Mouse (Mus musculus) midbrain, embryonic 12.5 days (tissue): ENCODE results near the gene Glrb. TPM values are rescaled to one million over a fixed set of nuclear protein-coding genes. Genes with fewer than 3 reads are reported as not detected.
A peak's percentile ranks its signal among the peaks of the same experiment; 100 is the strongest.

ENCODE experiments used
- ATAC-seq: fragments of 200-750 bp; cut with Nextera tagmentation; 2 replicates; pipeline ENCODE4 v1.8.0; 2017; ENCODE audit warnings: low read depth, moderate TSS enrichment, moderate library complexity; ENCODE audit not compliant: low FRiP score
- H3K27ac ChIP-seq: fragments of 300-500 bp; sonication (generic); replicated peaks from 2 replicates; pipeline ENCODE4 v1.5.1; 2016; ENCODE audit warnings: mild to moderate bottlenecking
- H3K27me3 ChIP-seq: fragments of 300-500 bp; sonication (generic); 2 replicates; pipeline ENCODE4 v1.6.1; 2016; ENCODE audit warnings: mild to moderate bottlenecking
- H3K36me3 ChIP-seq: fragments of 300-500 bp; sonication (generic); 2 replicates; pipeline ENCODE4 v1.6.1; 2016
- H3K4me1 ChIP-seq: fragments of 300-500 bp; sonication (generic); 2 replicates; pipeline ENCODE4 v1.6.1; 2016
- H3K4me2 ChIP-seq: fragments of 300-500 bp; sonication (generic); replicated peaks from 2 replicates; pipeline ENCODE4 v1.6.1; 2016; ENCODE audit warnings: mild to moderate bottlenecking, moderate library complexity
- H3K4me3 ChIP-seq: fragments of 300-500 bp; sonication (generic); 2 replicates; pipeline ENCODE4 v1.5.1; 2016; ENCODE audit warnings: mild to moderate bottlenecking
- H3K9ac ChIP-seq: fragments of 300-500 bp; sonication (generic); replicated peaks from 2 replicates; pipeline ENCODE4 v1.6.1; 2016; ENCODE audit warnings: mild to moderate bottlenecking, moderate library complexity
- H3K9me3 ChIP-seq: fragments of 300-500 bp; sonication (generic); 2 replicates; pipeline ENCODE4 v1.6.1; 2016; ENCODE audit warnings: mild to moderate bottlenecking
- WGBS: fragments of 180-500 bp; shearing (Covaris S2); methylation state at CpG from one replicate; pipeline ENCODE4 v1.1.7; 2016; 5-methylcytosine and 5-hydroxymethylcytosine counted together
- polyA plus RNA-seq: library from polyadenylated mRNA; unstranded; fragments of >200 nt; fragmentation: Nextera tagmentation; extraction: Ambion mirVana; gene quantifications from 2 replicates; pipeline ENCODE4 v1.2.1, GENCODE M21; 2016

Glrb gene
- polyA plus RNA-seq, 1 experiment from 2014 or later = 12.9 TPM

- Histone ChIP-seq H3K4me3 (no peak overlapping the region), H3K9me3 (no peaks in the 10 kb centered on the region), H3K27ac (no peak overlapping the region), H3K4me2 (no peak overlapping the region), H3K36me3 (no peaks in the 10 kb centered on the region), H3K27me3 (no peaks in the 10 kb centered on the region), H3K4me1 (peaks cover 5% of the 10 kb centered on the region; the same call in 1 of the 2 replicates), H3K9ac (no peak overlapping the region)
- ATAC-seq = no peak
- WGBS = 49% methylated on average over 5 of the region's 5 CpGs
Observed at GRCm38 (mm10) chr3:80878571-80878970, 34.9 kb downstream of the Glrb start.

GRCm38 (mm10) chr3:80874690-80875353 is 38.6 kb downstream of the Glrb start:
- Histone ChIP-seq H3K4me3 (no peak overlapping the region), H3K27me3 (no peaks in the 10 kb centered on the region), H3K9me3 (no peaks in the 10 kb centered on the region), H3K27ac (no peak overlapping the region), H3K4me2 (no peak overlapping the region), H3K4me1 (peaks cover 5% of the 10 kb centered on the region; the same call in 1 of the 2 replicates), H3K36me3 (no peaks in the 10 kb centered on the region), H3K9ac (no peak overlapping the region)
- ATAC-seq = peak; percentile 74
- 73% methylated on average over 7 of the region's 7 CpGs for WGBS

GRCm38 (mm10) chr3:80874081-80874480 is 39.4 kb downstream of the Glrb start:
- H3K36me3 ChIP-seq = no peaks in the 10 kb centered on the region
- no peak overlapping the region for H3K4me3 ChIP-seq
- H3K4me1 ChIP-seq = peaks cover 5% of the 10 kb centered on the region; the same call in 1 of the 2 replicates
- 60% methylated on average over 5 of the region's 5 CpGs for WGBS
- H3K27ac ChIP-seq = no peak overlapping the region
- no peaks in the 10 kb centered on the region for H3K9me3 ChIP-seq
- no peaks in the 10 kb centered on the region for H3K27me3 ChIP-seq
- ATAC-seq = no peak
- no peak overlapping the region for H3K9ac ChIP-seq
- no peak overlapping the region for H3K4me2 ChIP-seq

- ATAC-seq = no peak
- Histone ChIP-seq H3K4me3 (no peak overlapping the region), H3K4me1 (peaks cover 2% of the 10 kb centered on the region; the same call in 1 of the 2 replicates), H3K9ac (no peak overlapping the region), H3K4me2 (no peak overlapping the region), H3K36me3 (no peaks in the 10 kb centered on the region), H3K27me3 (no peaks in the 10 kb centered on the region), H3K9me3 (no peaks in the 10 kb centered on the region), H3K27ac (no peak overlapping the region)
- WGBS = 92% methylated on average over 1 of the region's 1 CpGs
Observed at GRCm38 (mm10) chr3:80871472-80872171, 41.8 kb downstream of the Glrb start.

- ATAC-seq = no peak
Observed at GRCm38 (mm10) chr3:80867328-80867727, 46.1 kb downstream of the Glrb start.

GRCm38 (mm10) chr3:80852912-80853507 is 60.5 kb downstream of the Glrb start:
- H3K27ac ChIP-seq = no peak overlapping the region
- no peak overlapping the region for H3K4me3 ChIP-seq
- no peaks in the 10 kb centered on the region for H3K4me1 ChIP-seq
- no peak for ATAC-seq
- H3K4me2 ChIP-seq = no peak overlapping the region
- no peaks in the 10 kb centered on the region for H3K36me3 ChIP-seq
- 90% methylated on average over 3 of the region's 3 CpGs for WGBS
- no peak overlapping the region for H3K9ac ChIP-seq
- H3K9me3 ChIP-seq = no peaks in the 10 kb centered on the region
- no peaks in the 10 kb centered on the region for H3K27me3 ChIP-seq

More at GRCm38 (mm10) chr3:80867328-80867727, 46.1 kb downstream of the Glrb start:
- H3K36me3 ChIP-seq = no peaks in the 10 kb centered on the region
- 85% methylated on average over 3 of the region's 3 CpGs for WGBS
- no peaks in the 10 kb centered on the region for H3K9me3 ChIP-seq
- H3K4me1 ChIP-seq = no peaks in the 10 kb centered on the region; the same call in 1 of the 2 replicates
- H3K27me3 ChIP-seq = no peaks in the 10 kb centered on the region
- H3K4me2 ChIP-seq = no peak overlapping the region
- H3K4me3 ChIP-seq = no peak overlapping the region
- no peak overlapping the region for H3K9ac ChIP-seq
- H3K27ac ChIP-seq = no peak overlapping the region

- 88% methylated on average over 10 of the region's 10 CpGs for WGBS
- Histone ChIP-seq H3K4me1 (no peaks in the 10 kb centered on the region), H3K9ac (no peak overlapping the region), H3K27me3 (no peaks in the 10 kb centered on the region), H3K4me3 (no peak overlapping the region), H3K36me3 (no peaks in the 10 kb centered on the region), H3K9me3 (no peaks in the 10 kb centered on the region), H3K27ac (no peak overlapping the region), H3K4me2 (no peak overlapping the region)
- no peak for ATAC-seq
Observed at GRCm38 (mm10) chr3:80850947-80851346, 62.5 kb downstream of the Glrb start.

GRCm38 (mm10) chr3:80845634-80846033 is 67.8 kb downstream of the Glrb start:
- H3K9ac ChIP-seq = no peak overlapping the region
- no peak overlapping the region for H3K27ac ChIP-seq
- no peak for ATAC-seq
- H3K4me1 ChIP-seq = no peaks in the 10 kb centered on the region
- no peaks in the 10 kb centered on the region for H3K27me3 ChIP-seq
- H3K4me2 ChIP-seq = no peak overlapping the region
- H3K36me3 ChIP-seq = no peaks in the 10 kb centered on the region
- H3K9me3 ChIP-seq = no peaks in the 10 kb centered on the region
- H3K4me3 ChIP-seq = no peak overlapping the region
- WGBS = 86% methylated on average over 2 of the region's 2 CpGs

- no peak for ATAC-seq
- 86% methylated on average over 5 of the region's 5 CpGs for WGBS
- no peak overlapping the region for H3K27ac ChIP-seq
Observed at GRCm38 (mm10) chr3:80839845-80840244, 73.6 kb downstream of the Glrb start.

GRCm38 (mm10) chr3:80837583-80837982 is 75.9 kb downstream of the Glrb start:
- Histone ChIP-seq H3K9ac (no peak overlapping the region), H3K9me3 (no peaks in the 10 kb centered on the region), H3K27me3 (no peaks in the 10 kb centered on the region), H3K4me1 (no peaks in the 10 kb centered on the region), H3K27ac (no peak overlapping the region), H3K4me3 (no peak overlapping the region), H3K4me2 (no peak overlapping the region), H3K36me3 (no peaks in the 10 kb centered on the region)
- no peak for ATAC-seq
- WGBS = 57% methylated on average over 3 of the region's 3 CpGs

More at GRCm38 (mm10) chr3:80839845-80840244, 73.6 kb downstream of the Glrb start:
- H3K27me3 ChIP-seq = no peaks in the 10 kb centered on the region
- H3K9ac ChIP-seq = no peak overlapping the region
- no peaks in the 10 kb centered on the region for H3K9me3 ChIP-seq
- no peaks in the 10 kb centered on the region for H3K36me3 ChIP-seq
- H3K4me2 ChIP-seq = no peak overlapping the region
- no peak overlapping the region for H3K4me3 ChIP-seq
- no peaks in the 10 kb centered on the region for H3K4me1 ChIP-seq

GRCm38 (mm10) chr3:80823975-80824374 is 89.5 kb downstream of the Glrb start:
- Histone ChIP-seq H3K27ac (no peak overlapping the region), H3K4me3 (no peak overlapping the region), H3K9me3 (no peaks in the 10 kb centered on the region), H3K4me2 (no peak overlapping the region), H3K9ac (no peak overlapping the region), H3K36me3 (no peaks in the 10 kb centered on the region), H3K4me1 (no peaks in the 10 kb centered on the region), H3K27me3 (no peaks in the 10 kb centered on the region)
- WGBS = 86% methylated on average over 1 of the region's 1 CpGs
- no peak for ATAC-seq

- Histone ChIP-seq H3K4me1 (no peaks in the 10 kb centered on the region), H3K27me3 (no peaks in the 10 kb centered on the region), H3K4me3 (no peak overlapping the region), H3K27ac (no peak overlapping the region), H3K4me2 (no peak overlapping the region), H3K9ac (no peak overlapping the region), H3K9me3 (no peaks in the 10 kb centered on the region), H3K36me3 (no peaks in the 10 kb centered on the region)
- no peak for ATAC-seq
- 92% methylated on average over 1 of the region's 1 CpGs for WGBS
Observed at GRCm38 (mm10) chr3:80818619-80819018, 94.8 kb downstream of the Glrb start.
